Mouse (Mus musculus): ENCODE data around the gene Igsf10.
A peak's percentile ranks its signal among the peaks of the same experiment; 100 is the strongest.
"Not testable (repeated sequence)": the region's sequence is repeated elsewhere in the genome, so short reads cannot be mapped to it uniquely, and the experiment has no call there.

Gene Igsf10

DNA sequence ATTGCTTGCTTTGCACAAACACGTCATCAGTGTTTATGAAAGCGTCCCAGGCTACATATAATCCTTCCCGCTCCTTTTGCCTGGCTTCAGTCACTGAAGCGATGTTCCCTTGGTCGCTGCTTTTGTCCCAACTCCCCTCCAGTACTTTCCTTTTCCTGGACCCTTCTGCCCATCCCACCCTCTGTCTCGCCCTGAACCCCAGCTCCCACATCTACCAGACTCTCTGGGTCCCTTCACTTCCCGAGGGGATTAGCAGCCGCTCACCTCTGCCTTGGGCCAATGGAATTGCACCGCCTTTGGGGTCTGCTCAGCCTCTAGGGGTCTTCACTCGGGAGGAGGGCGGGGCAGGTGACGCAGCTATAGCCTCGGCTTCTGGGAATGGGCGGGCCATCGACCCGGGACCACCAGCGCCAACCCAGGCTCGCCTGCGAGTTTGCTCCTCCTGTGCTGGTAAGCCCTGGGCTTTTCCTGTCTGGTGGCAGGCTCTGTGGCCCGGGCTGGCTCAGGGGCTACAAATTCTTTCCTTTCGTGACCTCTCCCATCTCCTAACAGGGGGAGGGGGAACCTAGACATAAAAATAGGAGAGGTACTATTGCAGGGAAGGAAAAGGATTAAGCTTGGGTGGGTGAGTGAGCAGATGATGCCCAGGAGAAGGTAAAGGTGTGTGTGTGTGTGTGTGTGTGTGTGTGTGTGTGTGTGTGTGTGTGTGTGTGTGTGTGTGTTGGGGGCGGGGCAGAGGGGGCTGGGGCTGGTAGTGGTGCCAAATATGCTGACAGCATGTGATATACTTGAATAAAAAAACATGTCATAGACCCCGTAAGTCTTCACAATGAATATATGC, at the start of gene Igsf10:
TSS of gene Igsf10 (minus strand) at position 330 of the 841 bp plus-strand sequence.
- DNase-seq, result peak; percentile 12

DNA sequence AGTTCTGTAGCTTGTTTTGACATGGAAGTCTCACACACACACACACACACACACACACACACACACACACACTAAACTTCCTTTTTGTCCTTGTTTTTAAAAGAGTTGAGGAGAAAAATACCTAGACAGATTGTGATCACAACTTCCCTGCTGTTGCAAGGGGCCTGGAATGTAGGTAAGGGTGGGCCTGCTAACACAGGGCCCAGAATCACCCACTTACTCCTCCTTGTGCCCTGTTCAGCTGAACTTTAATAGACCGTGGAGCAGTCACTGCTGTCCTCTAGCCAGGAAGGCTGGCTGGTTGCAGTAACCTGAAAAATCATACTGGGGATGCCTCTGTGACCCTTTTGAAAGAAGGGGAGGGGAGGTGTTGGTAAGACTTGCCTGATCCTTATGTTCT, 41.4 kb upstream of the Igsf10 start:
- no peak for DNase-seq

- DNase-seq, result no peak
These were observed 40.8 kb upstream of the Igsf10 start for GRCm38 (mm10) chr3:59385000-59385399.

DNA sequence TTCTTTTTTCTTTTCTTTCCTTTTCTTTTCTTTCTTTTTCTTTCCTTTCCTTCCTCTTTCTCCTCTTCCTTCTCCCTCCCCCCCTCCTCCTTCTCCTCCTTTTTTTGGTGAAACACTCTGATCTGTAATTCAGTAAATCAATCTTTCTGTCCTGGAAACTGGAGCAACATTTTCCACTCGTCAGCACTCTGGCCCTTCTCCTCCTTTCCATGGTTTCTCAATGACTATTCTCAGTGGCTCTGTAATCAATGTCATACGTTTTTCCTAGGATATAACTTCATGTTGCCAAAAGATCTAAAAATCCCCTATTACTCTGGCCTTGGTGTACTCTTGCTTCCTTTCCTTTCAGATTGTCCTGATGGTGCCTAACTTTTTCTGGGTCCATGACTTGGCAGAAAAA, 40.1 kb upstream of the Igsf10 start:
- no peak for DNase-seq

- not testable (repeated sequence) for DNase-seq
These were observed 34.6 kb upstream of the Igsf10 start for GRCm38 (mm10) chr3:59378791-59379190.

GRCm38 (mm10) chr3:59361895-59362294, 17.7 kb upstream of the Igsf10 start:
- DNase-seq, result no peak

GRCm38 (mm10) chr3:59360102-59360501, 15.9 kb upstream of the Igsf10 start:
- DNase-seq, result no peak

- DNase-seq, result no peak
These were observed 10.0 kb upstream of the Igsf10 start for GRCm38 (mm10) chr3:59354156-59354555.

GRCm38 (mm10) chr3:59351768-59352167, 7.6 kb upstream of the Igsf10 start:
- no peak for DNase-seq

- peak; percentile 60 for DNase-seq
These were observed 1.2 kb downstream of the Igsf10 start for GRCm38 (mm10) chr3:59343026-59343425.

- DNase-seq, result no peak
These were observed 2.4 kb downstream of the Igsf10 start for GRCm38 (mm10) chr3:59341647-59342427.

- DNase-seq, result no peak
These were observed 15.7 kb downstream of the Igsf10 start for GRCm38 (mm10) chr3:59328526-59328925.

GRCm38 (mm10) chr3:59321278-59321876, 22.8 kb downstream of the Igsf10 start:
- DNase-seq, result peak; percentile 69

DNA sequence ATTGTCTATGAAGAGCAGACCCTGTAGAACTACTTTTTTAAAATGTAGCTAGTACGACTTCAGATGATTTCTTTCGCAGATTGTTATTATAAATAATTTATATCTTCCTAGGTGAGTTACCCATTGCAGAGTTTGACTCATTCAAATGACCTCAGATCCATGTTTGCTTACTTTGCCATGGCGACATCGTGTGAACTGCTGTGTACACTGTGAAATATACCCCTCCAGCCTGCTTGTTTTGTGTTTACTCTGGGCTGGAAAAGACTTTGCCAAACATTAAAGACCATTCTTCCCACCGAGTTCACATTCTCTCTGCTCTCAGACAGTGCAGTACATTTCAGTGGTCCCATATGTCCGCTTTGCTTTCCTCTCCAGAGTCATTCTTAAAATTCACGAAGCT, 28.1 kb downstream of the Igsf10 start:
- no peak for DNase-seq

DNA sequence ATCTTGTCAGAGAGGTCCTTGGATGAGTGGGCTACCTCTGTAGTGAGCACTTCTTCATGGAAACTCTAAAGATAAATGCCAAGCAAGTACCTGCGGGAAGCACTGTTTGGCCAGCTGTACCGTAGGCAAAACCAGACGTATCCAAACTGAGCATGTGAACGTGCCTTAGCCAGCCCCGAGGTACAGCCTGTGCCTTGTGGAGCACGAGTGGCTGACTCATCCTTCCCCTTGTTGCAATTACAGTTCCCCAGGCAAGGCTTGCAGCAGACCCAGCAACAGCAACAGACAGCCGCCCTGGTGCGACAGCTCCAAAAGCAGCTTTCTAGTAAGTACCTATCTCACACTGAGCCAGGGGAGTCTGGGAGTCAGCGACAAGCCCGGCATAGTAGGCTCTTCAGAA, 31.6 kb downstream of the Igsf10 start:
- no peak for DNase-seq

DNA sequence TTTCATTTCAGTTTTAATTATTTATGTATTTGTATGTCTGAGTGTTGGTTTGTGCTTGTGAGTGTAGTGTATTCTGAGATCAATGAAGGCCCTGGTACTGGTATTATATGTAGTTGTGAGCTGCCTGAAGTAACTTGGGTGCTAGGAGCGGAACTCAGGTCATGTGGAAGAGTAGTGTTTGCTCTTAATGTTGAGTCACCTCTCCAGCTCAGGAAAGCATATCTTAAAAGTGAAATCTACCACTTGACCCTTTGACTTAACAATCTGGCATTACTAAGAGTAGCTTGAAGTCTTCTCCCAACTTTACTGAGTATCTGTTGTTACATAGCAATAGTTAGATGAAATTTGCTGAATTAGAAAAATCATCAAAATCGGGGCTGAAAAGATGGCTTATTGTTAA, 38.7 kb downstream of the Igsf10 start:
- DNase-seq, result no peak

GRCm38 (mm10) chr3:59304944-59305343, 39.2 kb downstream of the Igsf10 start:
- no peak for DNase-seq

DNA sequence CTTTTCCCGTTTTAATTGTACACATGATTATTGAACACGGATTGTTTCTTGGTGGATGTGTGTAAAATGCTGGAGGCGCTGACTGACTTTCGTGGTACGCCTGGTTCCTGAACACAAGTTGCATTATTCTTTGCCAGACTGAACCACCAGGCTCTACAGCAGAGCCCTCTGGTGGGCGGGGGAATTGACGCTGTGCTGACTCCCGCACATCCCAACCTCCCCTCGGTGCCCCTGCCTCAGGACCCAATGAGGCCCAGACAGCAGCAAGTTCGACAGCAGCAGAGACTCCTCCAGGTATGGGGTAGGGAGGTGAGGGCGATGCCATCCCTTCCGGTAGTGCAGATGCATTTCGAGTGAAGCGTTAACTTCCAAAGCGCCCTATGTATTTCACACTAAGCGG, 46.5 kb downstream of the Igsf10 start:
- DNase-seq, result no peak

GRCm38 (mm10) chr3:59296563-59297130, 47.5 kb downstream of the Igsf10 start:
- DNase-seq, result no peak

DNA sequence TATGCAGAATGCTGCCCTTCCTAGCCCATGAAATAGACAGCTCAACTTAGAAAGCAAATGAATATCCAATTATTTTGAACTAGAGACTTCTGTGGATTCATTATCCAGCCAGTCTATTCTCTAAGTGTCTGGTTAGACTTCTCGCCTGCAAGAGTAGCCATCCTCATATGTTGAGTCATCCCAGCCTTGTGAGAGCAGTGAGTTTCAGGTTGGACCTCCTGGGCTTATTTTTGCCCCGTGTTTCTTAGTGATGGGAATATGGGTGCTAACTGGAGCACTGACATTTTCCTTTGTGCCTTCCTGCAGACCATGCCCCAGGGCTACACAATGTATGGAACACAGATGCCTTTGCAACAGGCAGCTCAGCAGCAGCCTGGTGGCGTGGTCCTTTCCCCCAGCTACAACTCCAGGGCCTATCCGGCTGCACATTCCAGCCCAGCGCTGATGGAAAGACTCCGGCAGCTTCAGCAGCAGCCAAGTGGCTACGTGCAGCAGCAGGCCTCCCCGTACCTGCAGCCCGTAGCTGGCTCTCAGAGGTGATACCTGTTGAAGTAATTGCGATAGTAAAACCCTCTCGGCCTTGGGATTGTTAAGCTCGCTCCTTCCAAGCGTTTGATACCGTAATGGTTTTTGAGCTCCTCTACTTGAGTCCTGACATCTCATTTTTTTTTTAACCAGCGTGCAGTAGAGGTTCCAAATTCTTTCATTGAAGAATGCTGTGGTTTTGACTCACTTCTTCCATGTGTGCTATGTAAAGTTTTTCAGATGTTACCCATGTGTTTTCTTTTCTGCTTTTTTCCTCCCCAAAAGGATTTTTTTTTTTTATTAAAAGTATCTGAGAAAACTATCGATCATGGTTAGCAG, 48.3 kb downstream of the Igsf10 start:
- no peak for DNase-seq

DNA sequence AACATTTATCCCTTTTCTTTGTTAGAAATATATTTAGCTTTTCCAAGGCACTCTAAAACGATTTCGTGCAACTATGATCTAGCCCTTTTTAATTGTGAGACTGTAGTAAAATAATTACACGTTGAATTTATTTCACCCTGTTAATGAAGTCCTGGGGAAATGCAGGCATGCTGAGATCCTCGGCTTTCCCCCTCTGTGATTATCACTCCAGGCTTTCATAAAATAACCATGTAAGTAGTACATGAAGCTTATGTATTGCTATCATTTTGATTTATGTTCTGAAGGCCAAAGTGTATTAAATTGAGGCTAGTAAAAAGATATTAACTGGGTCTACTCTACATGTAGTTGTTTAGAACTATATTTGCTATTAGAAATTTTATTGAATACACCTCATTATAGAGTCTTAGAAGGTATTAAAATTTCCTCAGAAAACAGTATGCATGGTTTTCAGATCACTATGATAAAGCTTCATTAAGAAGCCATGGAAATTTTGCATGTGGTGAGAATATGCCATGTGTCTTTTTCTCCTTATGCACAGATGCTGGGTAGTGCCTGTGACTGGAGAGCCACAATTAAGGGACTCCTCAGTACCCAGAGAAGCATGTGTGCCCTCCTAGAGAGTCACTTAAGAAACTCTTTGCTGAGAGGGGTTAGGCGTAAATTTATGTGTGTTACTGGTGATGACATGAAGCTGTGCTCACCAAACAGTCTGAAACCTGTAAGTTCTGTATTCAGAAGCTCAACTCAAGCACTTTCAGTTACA, 50.6 kb downstream of the Igsf10 start:
- no peak for DNase-seq

GRCm38 (mm10) chr3:59290551-59290950, 53.6 kb downstream of the Igsf10 start:
- DNase-seq, result no peak

Measured in cerebellum, adult 9-10 months (tissue).